Mouse (Mus musculus) lung, adult 2 months (tissue): ENCODE data around the gene Ankrd2. TPM values are rescaled to one million over a fixed set of nuclear protein-coding genes. Genes with fewer than 3 reads are reported as not detected.
"Not testable (repeated sequence)": the region's sequence is repeated elsewhere in the genome, so short reads cannot be mapped to it uniquely, and the experiment has no call there.

Experiments
- DNase-seq: peaks from one replicate; pipeline ENCODE4 v3.0.0; 2022
- H3K4me1 ChIP-seq: fragments of 200-500 bp; 2 replicates; pipeline ENCODE4 v1.6.1; 2011; ENCODE audit warnings: low read length; ENCODE audit not compliant: control insufficient read depth, insufficient read depth
- H3K4me3 ChIP-seq: fragments of 200-500 bp; replicated peaks from 2 replicates; pipeline ENCODE3; 2011; ENCODE audit warnings: low read depth, mild to moderate bottlenecking, control low read depth, low read length; ENCODE audit errors: extremely low read depth
- CTCF ChIP-seq: fragments of 200-500 bp; IDR thresholded peaks from 2 replicates; pipeline ENCODE4 v1.5.1; 2011; ENCODE audit warnings: mild to moderate bottlenecking, low read length, control low read depth; ENCODE audit not compliant: insufficient read depth
- POLR2A ChIP-seq: fragments of 200-500 bp; IDR thresholded peaks from 2 replicates; pipeline ENCODE4 v1.6.1; 2011; ENCODE audit warnings: low read depth, mild to moderate bottlenecking, control low read depth, low read length, borderline replicate concordance; ENCODE audit errors: extremely low read depth
- WGBS: fragments of 180-500 bp; shearing (Covaris S2); methylation state at CpG from one replicate; pipeline ENCODE4 v1.1.7; 2018; 5-methylcytosine and 5-hydroxymethylcytosine counted together
- polyA plus RNA-seq: library from polyadenylated mRNA; depleted of rRNA; stranded (reverse); fragments of >200 nt; gene quantifications from 2 replicates; pipeline ENCODE4 v1.2.3, GENCODE M21; 2012; rRNA removed

Ankrd2 gene
- polyA plus RNA-seq, 1 experiment, result 0.14 TPM

DNA sequence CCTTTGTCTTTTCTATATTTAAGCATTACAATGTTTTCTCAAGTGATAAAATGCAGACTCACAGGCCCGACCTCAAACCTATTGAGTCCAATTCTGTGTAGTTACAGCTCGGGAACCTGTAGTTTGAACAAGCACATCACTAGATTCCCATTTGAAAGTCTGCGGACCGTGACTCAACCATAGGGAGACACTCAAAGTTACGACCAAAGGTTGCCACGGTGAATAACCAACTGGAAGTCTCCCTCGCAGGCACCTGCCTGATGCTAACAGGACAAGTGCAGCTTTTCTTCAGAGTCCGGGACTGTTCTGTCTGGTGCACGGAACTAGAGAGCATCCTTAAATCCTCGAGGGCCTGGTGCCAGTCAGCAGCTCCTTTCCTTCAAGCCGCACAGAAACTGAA is 44.7 kb downstream of the Ankrd2 start:
- TF ChIP-seq CTCF (no peak), POLR2A (no peak)
- Histone ChIP-seq H3K4me1 (no peaks in the 10 kb centered on the region), H3K4me3 (no peak overlapping the region)
- no peak for DNase-seq
- 85% methylated on average over 11 of the region's 11 CpGs for WGBS

DNA sequence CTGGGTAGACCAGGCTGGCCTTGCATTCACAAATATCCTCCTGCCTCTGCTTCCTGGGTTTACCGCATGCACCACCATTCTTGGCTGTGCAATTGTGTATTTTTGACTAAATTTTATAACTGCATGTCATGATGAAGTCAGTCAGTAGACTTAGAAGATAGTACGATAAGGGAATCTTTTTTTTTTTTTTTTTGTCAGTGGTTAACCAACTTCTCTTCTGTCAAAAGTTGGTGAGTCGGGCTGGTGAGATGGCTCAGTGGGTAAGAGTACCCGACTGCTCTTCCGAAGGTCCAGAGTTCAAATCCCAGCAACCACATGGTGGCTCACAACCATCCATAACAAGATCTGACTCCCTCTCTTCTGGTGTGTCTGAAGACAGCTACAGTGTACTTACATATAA is 45.8 kb downstream of the Ankrd2 start:
- DNase-seq, result not testable (repeated sequence)
- WGBS, result 88% methylated on average over 5 of the region's 5 CpGs

DNA sequence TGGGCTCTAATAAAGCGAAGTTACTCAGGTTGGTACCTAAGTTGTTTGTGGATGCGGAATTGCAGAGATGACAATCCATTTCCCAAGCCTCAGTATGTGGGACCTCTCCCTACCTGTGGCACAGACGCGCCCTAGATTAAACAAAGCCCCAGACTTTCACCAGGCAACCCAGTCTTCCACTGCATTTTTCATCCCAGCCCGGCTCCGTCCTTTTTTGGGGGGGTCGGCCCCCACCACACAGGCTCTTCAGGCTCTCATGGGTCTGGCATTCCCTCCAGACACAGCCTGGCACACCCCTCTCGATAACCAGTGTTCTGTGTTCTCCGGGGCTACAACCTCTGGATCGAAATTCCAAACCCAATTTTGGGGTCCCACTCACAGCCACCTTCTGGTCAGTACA is 49.9 kb downstream of the Ankrd2 start:
- DNase-seq, result no peak
- Histone ChIP-seq H3K4me1 (0 out of 2 replicates have a peak, but pooled peaks cover 2% of the 10 kb centered on the region), H3K4me3 (peak overlapping the region; percentile 63)
- 11% methylated on average over 10 of the region's 10 CpGs for WGBS
- TF ChIP-seq POLR2A (no peak), CTCF (no peak)

More for the DNA sequence above, 45.8 kb downstream of the Ankrd2 start:
- H3K4me3 ChIP-seq, H3K4me1 ChIP-seq: not testable (repeated sequence)

DNA sequence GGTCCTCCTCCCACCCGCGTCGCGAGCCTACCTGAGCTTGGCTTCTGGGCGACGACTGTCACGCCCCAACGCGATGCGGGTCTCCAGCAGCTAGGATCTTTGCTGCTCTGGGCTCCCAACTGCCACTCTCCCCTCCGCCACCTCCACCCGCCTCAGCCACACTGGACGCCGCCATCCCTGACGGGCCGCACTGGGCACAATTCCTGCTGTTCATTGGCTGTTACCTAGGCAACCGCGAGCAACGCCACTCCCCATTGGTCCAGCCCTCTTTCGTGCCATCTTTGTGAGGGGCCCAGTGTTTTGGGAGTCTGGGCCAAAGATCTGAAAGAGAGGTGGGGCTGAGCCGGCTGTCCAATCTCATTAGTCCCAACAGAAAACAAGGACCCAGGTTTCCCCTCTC is 50.4 kb downstream of the Ankrd2 start, which contains the start of gene Morn4:
Morn4 (minus strand) TSS at position 192 of the 400 bp plus-strand sequence.
- H3K4me1 ChIP-seq, result peaks cover 5% of the 10 kb centered on the region; the same call in 1 of the 2 replicates
- TF ChIP-seq POLR2A (0 out of 2 replicates have a peak, but pooled peaks have one; percentile 32), CTCF (no peak)
- 2% methylated on average over 21 of the region's 21 CpGs for WGBS
- peak; percentile 57 for DNase-seq
- peak within 1 kb of the TSS; percentile 63 for H3K4me3 ChIP-seq

DNA sequence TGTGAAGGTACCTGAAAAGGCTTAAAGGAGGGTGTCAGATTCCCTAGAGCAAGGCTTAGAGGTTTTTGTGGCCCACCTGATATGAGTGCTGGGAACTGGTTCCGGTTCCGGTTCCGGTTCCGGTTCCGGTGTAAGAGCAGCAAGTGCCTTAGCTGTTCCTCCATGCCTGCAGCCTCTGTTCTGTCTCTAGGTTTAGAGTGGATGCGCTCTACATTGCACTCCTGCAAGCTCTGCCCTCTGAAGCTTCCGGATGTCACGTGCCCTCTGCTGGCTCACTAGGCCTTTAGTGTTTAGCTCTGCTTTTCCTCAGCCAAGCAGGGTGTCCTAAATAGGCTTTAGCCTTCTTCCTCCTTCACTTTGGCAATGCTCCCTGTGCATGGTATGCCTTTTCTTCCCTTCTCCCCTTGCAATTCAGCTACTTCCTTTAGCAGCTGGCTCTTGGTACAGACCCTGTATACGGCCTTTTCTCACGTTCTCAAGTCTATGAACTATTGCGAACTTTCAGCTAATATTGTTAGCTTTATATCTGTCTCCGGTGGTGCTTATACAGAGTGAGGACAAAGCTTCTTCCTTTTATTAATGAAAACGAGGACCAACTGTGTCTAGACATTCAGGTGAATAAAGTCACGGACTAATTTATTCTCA is 53.4 kb downstream of the Ankrd2 start:
- DNase-seq, result peak; percentile 63
- peak overlapping the region; percentile 6 for H3K4me3 ChIP-seq
- peaks cover 9% of the 10 kb centered on the region; the same call in 1 of the 2 replicates for H3K4me1 ChIP-seq
- WGBS, result 7% methylated on average over 14 of the region's 14 CpGs
- peak; percentile 61; the same call in 1 of the 2 replicates for TF ChIP-seq POLR2A
- no peak for TF ChIP-seq CTCF

DNA sequence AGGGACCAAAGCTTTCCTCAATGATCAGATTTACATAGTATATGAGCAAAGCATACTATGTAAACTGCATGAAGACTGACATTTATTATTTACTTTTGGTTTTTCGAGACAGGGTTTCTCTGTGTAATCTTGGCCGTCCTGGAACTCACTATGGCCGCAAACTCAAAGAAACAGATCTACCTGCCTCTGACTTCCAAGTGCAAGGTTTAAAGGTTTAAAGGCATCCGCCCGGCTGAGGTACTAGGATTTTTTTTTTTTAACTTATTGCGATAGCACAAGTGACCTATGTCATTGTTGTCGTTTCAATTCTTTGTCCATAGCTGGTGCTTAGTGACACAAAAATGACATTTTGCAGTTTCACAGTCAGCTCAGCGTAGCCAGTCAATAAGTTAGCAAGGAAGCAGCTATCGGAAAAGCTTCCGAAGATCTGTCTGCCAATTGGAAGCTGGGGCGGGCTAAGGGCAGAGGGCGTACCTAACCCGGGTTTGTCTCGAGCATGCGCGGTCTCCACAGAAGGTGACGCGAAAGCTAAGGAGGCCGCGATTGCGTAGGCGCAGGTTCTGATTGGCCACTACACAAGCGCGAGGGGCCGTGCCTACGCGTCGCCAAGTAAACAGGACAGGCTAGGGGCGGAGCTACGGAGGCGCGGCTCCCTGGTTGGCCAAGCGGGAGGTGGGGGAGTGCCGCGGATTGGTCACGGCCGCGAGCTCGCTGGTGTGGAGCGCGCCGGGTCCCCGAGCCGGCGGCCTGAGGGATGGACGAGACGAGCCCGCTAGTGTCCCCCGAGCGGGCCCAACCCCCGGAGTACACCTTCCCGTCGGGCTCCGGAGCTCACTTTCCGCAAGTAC is 54.2 kb downstream of the Ankrd2 start, which contains the start of gene Pi4k2a:
Pi4k2a (plus strand) TSS at position 723 of the 848 bp plus-strand sequence.
- DNase-seq, result peak; percentile 97
- under 1% methylated on average over 52 of the region's 55 CpGs for WGBS
- peak; percentile 73; the same call in 1 of the 2 replicates for TF ChIP-seq POLR2A
- no peak for TF ChIP-seq CTCF
- Histone ChIP-seq H3K4me3 (peak within 1 kb of the TSS; percentile 88), H3K4me1 (peaks cover 9% of the 10 kb centered on the region; the same call in 1 of the 2 replicates)

DNA sequence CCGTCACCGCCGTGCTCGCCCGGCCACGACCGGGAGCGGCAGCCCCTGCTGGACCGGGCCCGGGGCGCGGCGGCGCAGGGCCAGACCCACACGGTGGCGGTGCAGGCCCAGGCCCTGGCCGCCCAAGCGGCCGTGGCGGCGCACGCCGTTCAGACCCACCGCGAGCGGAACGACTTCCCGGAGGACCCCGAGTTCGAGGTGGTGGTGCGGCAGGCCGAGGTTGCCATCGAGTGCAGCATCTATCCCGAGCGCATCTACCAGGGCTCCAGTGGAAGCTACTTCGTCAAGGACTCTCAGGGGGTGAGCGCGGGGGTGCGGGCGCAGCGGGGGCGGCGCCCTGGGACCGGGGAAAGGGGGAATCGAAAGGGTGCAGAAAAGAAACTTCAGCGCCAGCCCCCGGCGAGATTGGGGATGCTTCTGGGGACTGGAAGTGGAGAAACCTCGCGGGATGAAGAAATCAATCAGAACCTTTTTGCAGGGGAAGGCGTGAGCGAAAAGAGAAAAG is 54.9 kb downstream of the Ankrd2 start:
- H3K4me3 ChIP-seq, result peak overlapping the region; percentile 88
- no peak for TF ChIP-seq POLR2A
- TF ChIP-seq CTCF, result no peak
- under 1% methylated on average over 52 of the region's 52 CpGs for WGBS
- DNase-seq, result no peak
- peaks cover 9% of the 10 kb centered on the region; the same call in 1 of the 2 replicates for H3K4me1 ChIP-seq

Other genes with a start within 250 kb of the Ankrd2 start
- gene Arhgap19, start 234.0 kb upstream of the Ankrd2 start, polyA plus RNA-seq, result 1.3 and 2.2 TPM in 2 replicates
- gene Frat1, start 206.0 kb upstream of the Ankrd2 start, polyA plus RNA-seq, result 3.6 and 4.7 TPM in 2 replicates
- gene Frat2, start 187.9 kb upstream of the Ankrd2 start, polyA plus RNA-seq, result 3.3 and 4.3 TPM in 2 replicates
- gene Rrp12, start 139.8 kb upstream of the Ankrd2 start, polyA plus RNA-seq, result 4.1 and 5.5 TPM in 2 replicates
- 123 and 169 TPM in 2 replicates for gene Pgam1, start 124.1 kb upstream of the Ankrd2 start, polyA plus RNA-seq
- gene Exosc1, start 102.6 kb upstream of the Ankrd2 start, polyA plus RNA-seq, result 12.2 and 16.0 TPM in 2 replicates
- 67.4 and 91.5 TPM in 2 replicates for gene Zdhhc16, start 102.5 kb upstream of the Ankrd2 start, polyA plus RNA-seq
- 53.7 and 57.0 TPM in 2 replicates for gene Mms19, start 54.8 kb upstream of the Ankrd2 start, polyA plus RNA-seq
- gene Ubtd1, start 54.2 kb upstream of the Ankrd2 start, polyA plus RNA-seq, result 26.0 and 31.7 TPM in 2 replicates
- 7.6 and 8.7 TPM in 2 replicates for gene Hoga1, start 9.6 kb downstream of the Ankrd2 start, polyA plus RNA-seq
- 1.1 and 1.4 TPM in 2 replicates for gene 4933411K16Rik, start 16.2 kb downstream of the Ankrd2 start, polyA plus RNA-seq
- gene Morn4, start 50.4 kb downstream of the Ankrd2 start, polyA plus RNA-seq, result 7.1 and 9.0 TPM in 2 replicates
- 29.1 and 34.8 TPM in 2 replicates for gene Pi4k2a, start 54.5 kb downstream of the Ankrd2 start, polyA plus RNA-seq
- 46.8 and 69.6 TPM in 2 replicates for gene Avpi1, start 93.1 kb downstream of the Ankrd2 start, polyA plus RNA-seq
- 215 and 250 TPM in 2 replicates for gene Marveld1, start 111.4 kb downstream of the Ankrd2 start, polyA plus RNA-seq
- gene Zfyve27, start 128.0 kb downstream of the Ankrd2 start, polyA plus RNA-seq, result 39.3 and 53.9 TPM in 2 replicates
- gene Sfrp5, start 166.3 kb downstream of the Ankrd2 start, polyA plus RNA-seq, result 4.9 and 9.4 TPM in 2 replicates
- gene Golga7b, start 211.6 kb downstream of the Ankrd2 start, polyA plus RNA-seq, result 0.08 and 0.30 TPM in 2 replicates